Mouse (Mus musculus): ENCODE measurements at regions not wholly inside any gene's neighbourhood (a gene's known extent, or its start where the extent isn't known, plus 50 kb on each side); places are given as distances from the start of the nearest gene placed in this dataset.
A peak's percentile ranks its signal among the peaks of the same experiment; 100 is the strongest.

GRCm38 (mm10) chr1:103762044-103762663, 1006.2 kb upstream of the Cdh20 start:
- DNase-seq = peak; percentile 1 to 22

- DNase-seq = peak; percentile 6 to 14
Observed at GRCm38 (mm10) chr1:103762745-103763144, 1005.6 kb upstream of the Cdh20 start.

GRCm38 (mm10) chr1:103767315-103767714, 1001.0 kb upstream of the Cdh20 start:
- peak in 1 of 2 experiments; percentile 11 for DNase-seq

- peak in 1 of 2 experiments; percentile 9 for DNase-seq
Observed at GRCm38 (mm10) chr1:103784692-103785091, 983.6 kb upstream of the Cdh20 start.

GRCm38 (mm10) chr1:103796337-103796736, 972.0 kb upstream of the Cdh20 start:
- peak in 1 of 2 experiments; percentile 2 for DNase-seq

GRCm38 (mm10) chr1:103799343-103799742, 969.0 kb upstream of the Cdh20 start:
- DNase-seq = peak; percentile 21 to 42

GRCm38 (mm10) chr1:103817946-103818345, 950.4 kb upstream of the Cdh20 start:
- DNase-seq = no peak
